Mouse (Mus musculus): ENCODE data around the gene Pcca.

Gene Pcca

GRCm38 (mm10) chr14:122649336-122649950 is 115.3 kb downstream of the Pcca start:
- no peaks in the 10 kb centered on the region for H3K27me3 ChIP-seq (ENCODE audit: control insufficient read depth, insufficient read depth, low read length, poor library complexity, severe bottlenecking)

GRCm38 (mm10) chr14:122651681-122652080 is 117.6 kb downstream of the Pcca start:
- no peaks in the 10 kb centered on the region for H3K36me3 ChIP-seq (ENCODE audit: control insufficient read depth, insufficient read depth, low read length, poor library complexity, severe bottlenecking)
- DNase-seq (ENCODE audit: low read depth, low spot score): no peak
- H3K27me3 ChIP-seq (ENCODE audit: control insufficient read depth, insufficient read depth, low read length, poor library complexity, severe bottlenecking): no peaks in the 10 kb centered on the region

More at GRCm38 (mm10) chr14:122649336-122649950, 115.3 kb downstream of the Pcca start:
- no peak for DNase-seq (ENCODE audit: low read depth, low spot score)
- H3K36me3 ChIP-seq (ENCODE audit: control insufficient read depth, insufficient read depth, low read length, poor library complexity, severe bottlenecking): no peaks in the 10 kb centered on the region

GRCm38 (mm10) chr14:122675661-122676060 is 141.5 kb downstream of the Pcca start:
- no peak for DNase-seq (ENCODE audit: low read depth, low spot score)
- H3K27me3 ChIP-seq (ENCODE audit: control insufficient read depth, insufficient read depth, low read length, poor library complexity, severe bottlenecking): no peaks in the 10 kb centered on the region; the same call in 1 of the 2 replicates
- H3K36me3 ChIP-seq (ENCODE audit: control insufficient read depth, insufficient read depth, low read length, poor library complexity, severe bottlenecking): no peaks in the 10 kb centered on the region

- Histone ChIP-seq H3K36me3 (ENCODE audit: control insufficient read depth, insufficient read depth, low read length, poor library complexity, severe bottlenecking) (0 out of 2 replicates have a peak, but pooled peaks cover 2% of the 10 kb centered on the region), H3K27me3 (ENCODE audit: control insufficient read depth, insufficient read depth, low read length, poor library complexity, severe bottlenecking) (no peaks in the 10 kb centered on the region)
- DNase-seq (ENCODE audit: low read depth, low spot score): no peak
Observed at GRCm38 (mm10) chr14:122683645-122684044, 149.5 kb downstream of the Pcca start.

GRCm38 (mm10) chr14:122684250-122684649 is 150.1 kb downstream of the Pcca start:
- no peaks in the 10 kb centered on the region for H3K27me3 ChIP-seq (ENCODE audit: control insufficient read depth, insufficient read depth, low read length, poor library complexity, severe bottlenecking)
- DNase-seq (ENCODE audit: low read depth, low spot score): no peak
- H3K36me3 ChIP-seq (ENCODE audit: control insufficient read depth, insufficient read depth, low read length, poor library complexity, severe bottlenecking): 0 out of 2 replicates have a peak, but pooled peaks cover 2% of the 10 kb centered on the region

- Histone ChIP-seq H3K27me3 (ENCODE audit: control insufficient read depth, insufficient read depth, low read length, poor library complexity, severe bottlenecking) (no peaks in the 10 kb centered on the region), H3K36me3 (ENCODE audit: control insufficient read depth, insufficient read depth, low read length, poor library complexity, severe bottlenecking) (0 out of 2 replicates have a peak, but pooled peaks cover 2% of the 10 kb centered on the region)
- DNase-seq (ENCODE audit: low read depth, low spot score): no peak
Observed at GRCm38 (mm10) chr14:122684811-122685210, 150.7 kb downstream of the Pcca start.

GRCm38 (mm10) chr14:122687398-122687797 is 153.3 kb downstream of the Pcca start:
- H3K27me3 ChIP-seq (ENCODE audit: control insufficient read depth, insufficient read depth, low read length, poor library complexity, severe bottlenecking): no peaks in the 10 kb centered on the region
- no peak for DNase-seq (ENCODE audit: low read depth, low spot score)
- 0 out of 2 replicates have a peak, but pooled peaks cover 2% of the 10 kb centered on the region for H3K36me3 ChIP-seq (ENCODE audit: control insufficient read depth, insufficient read depth, low read length, poor library complexity, severe bottlenecking)

- Histone ChIP-seq H3K36me3 (ENCODE audit: control insufficient read depth, insufficient read depth, low read length, poor library complexity, severe bottlenecking) (0 out of 2 replicates have a peak, but pooled peaks cover 2% of the 10 kb centered on the region), H3K27me3 (ENCODE audit: control insufficient read depth, insufficient read depth, low read length, poor library complexity, severe bottlenecking) (no peaks in the 10 kb centered on the region)
- no peak for DNase-seq (ENCODE audit: low read depth, low spot score)
Observed at GRCm38 (mm10) chr14:122688378-122688777, 154.3 kb downstream of the Pcca start.

- DNase-seq (ENCODE audit: low read depth, low spot score): no peak
- Histone ChIP-seq H3K27me3 (ENCODE audit: control insufficient read depth, insufficient read depth, low read length, poor library complexity, severe bottlenecking) (no peaks in the 10 kb centered on the region), H3K36me3 (ENCODE audit: control insufficient read depth, insufficient read depth, low read length, poor library complexity, severe bottlenecking) (0 out of 2 replicates have a peak, but pooled peaks cover 2% of the 10 kb centered on the region)
Observed at GRCm38 (mm10) chr14:122689136-122689815, 155.2 kb downstream of the Pcca start.

GRCm38 (mm10) chr14:122691555-122691954 is 157.4 kb downstream of the Pcca start:
- Histone ChIP-seq H3K27me3 (ENCODE audit: control insufficient read depth, insufficient read depth, low read length, poor library complexity, severe bottlenecking) (no peaks in the 10 kb centered on the region), H3K36me3 (ENCODE audit: control insufficient read depth, insufficient read depth, low read length, poor library complexity, severe bottlenecking) (0 out of 2 replicates have a peak, but pooled peaks cover 2% of the 10 kb centered on the region)
- no peak for DNase-seq (ENCODE audit: low read depth, low spot score)

- no peak for DNase-seq (ENCODE audit: low read depth, low spot score)
- no peaks in the 10 kb centered on the region for H3K27me3 ChIP-seq (ENCODE audit: control insufficient read depth, insufficient read depth, low read length, poor library complexity, severe bottlenecking)
- H3K36me3 ChIP-seq (ENCODE audit: control insufficient read depth, insufficient read depth, low read length, poor library complexity, severe bottlenecking): no peaks in the 10 kb centered on the region
Observed at GRCm38 (mm10) chr14:122700333-122700732, 166.2 kb downstream of the Pcca start.

GRCm38 (mm10) chr14:122713793-122714192 is 179.7 kb downstream of the Pcca start:
- Histone ChIP-seq H3K36me3 (ENCODE audit: control insufficient read depth, insufficient read depth, low read length, poor library complexity, severe bottlenecking) (no peaks in the 10 kb centered on the region), H3K27me3 (ENCODE audit: control insufficient read depth, insufficient read depth, low read length, poor library complexity, severe bottlenecking) (no peaks in the 10 kb centered on the region)
- no peak for DNase-seq (ENCODE audit: low read depth, low spot score)

- Histone ChIP-seq H3K36me3 (ENCODE audit: control insufficient read depth, insufficient read depth, low read length, poor library complexity, severe bottlenecking) (no peaks in the 10 kb centered on the region), H3K27me3 (ENCODE audit: control insufficient read depth, insufficient read depth, low read length, poor library complexity, severe bottlenecking) (no peaks in the 10 kb centered on the region)
- no peak for DNase-seq (ENCODE audit: low read depth, low spot score)
Observed at GRCm38 (mm10) chr14:122714911-122715310, 180.8 kb downstream of the Pcca start.

GRCm38 (mm10) chr14:122716057-122716456 is 181.9 kb downstream of the Pcca start:
- H3K36me3 ChIP-seq (ENCODE audit: control insufficient read depth, insufficient read depth, low read length, poor library complexity, severe bottlenecking): no peaks in the 10 kb centered on the region
- H3K27me3 ChIP-seq (ENCODE audit: control insufficient read depth, insufficient read depth, low read length, poor library complexity, severe bottlenecking): no peaks in the 10 kb centered on the region
- no peak for DNase-seq (ENCODE audit: low read depth, low spot score)

GRCm38 (mm10) chr14:122719496-122720080 is 185.5 kb downstream of the Pcca start:
- Histone ChIP-seq H3K36me3 (ENCODE audit: control insufficient read depth, insufficient read depth, low read length, poor library complexity, severe bottlenecking) (0 out of 2 replicates have a peak, but pooled peaks cover 1% of the 10 kb centered on the region), H3K27me3 (ENCODE audit: control insufficient read depth, insufficient read depth, low read length, poor library complexity, severe bottlenecking) (no peaks in the 10 kb centered on the region)
- no peak for DNase-seq (ENCODE audit: low read depth, low spot score)

Measured in splenic B cell, adult 2 months (primary cell).